Mouse (Mus musculus) forebrain, embryonic 10.5 days (tissue): ENCODE results near the gene Sowaha. TPM values are rescaled to one million over a fixed set of nuclear protein-coding genes. Genes with fewer than 3 reads are reported as not detected.
A peak's percentile ranks its signal among the peaks of the same experiment; 100 is the strongest.

Source experiments
- DNase-seq: peaks from one replicate; pipeline ENCODE4 v3.0.0-alpha.2; 2017; ENCODE audit warnings: low spot score; ENCODE audit errors: extremely low spot score
- H3K27ac ChIP-seq: fragments of 300-500 bp; sonication (generic); 2 replicates; pipeline ENCODE4 v1.5.1; 2016; ENCODE audit warnings: mild to moderate bottlenecking
- H3K27me3 ChIP-seq: fragments of 300-500 bp; sonication (generic); 2 replicates; pipeline ENCODE4 v1.6.1; 2016; ENCODE audit warnings: mild to moderate bottlenecking; ENCODE audit not compliant: poor library complexity, severe bottlenecking
- H3K36me3 ChIP-seq: fragments of 300-500 bp; sonication (generic); replicated peaks from 2 replicates; pipeline ENCODE4 v1.6.1; 2016; ENCODE audit warnings: mild to moderate bottlenecking, moderate library complexity
- H3K4me1 ChIP-seq: fragments of 300-500 bp; sonication (generic); 2 replicates; pipeline ENCODE4 v1.6.1; 2016
- H3K4me3 ChIP-seq: fragments of 300-500 bp; sonication (generic); 2 replicates; pipeline ENCODE4 v1.5.1; 2016; ENCODE audit warnings: mild to moderate bottlenecking, moderate library complexity
- H3K9me3 ChIP-seq: fragments of 300-500 bp; sonication (generic); 2 replicates; pipeline ENCODE4 v1.6.1; 2016; ENCODE audit warnings: mild to moderate bottlenecking, moderate library complexity
- WGBS: fragments of 180-500 bp; shearing (Covaris S2); methylation state at CpG from one replicate; pipeline ENCODE4 v1.1.7; 2016; 5-methylcytosine and 5-hydroxymethylcytosine counted together
- polyA plus RNA-seq: library from polyadenylated mRNA; unstranded; fragments of >200 nt; fragmentation: Nextera tagmentation; extraction: Ambion mirVana; gene quantifications from 2 replicates; pipeline ENCODE4 v1.2.1, GENCODE M21; 2016

The Sowaha gene
- 0.46 and 0.97 TPM in 2 replicates for polyA plus RNA-seq

DNA sequence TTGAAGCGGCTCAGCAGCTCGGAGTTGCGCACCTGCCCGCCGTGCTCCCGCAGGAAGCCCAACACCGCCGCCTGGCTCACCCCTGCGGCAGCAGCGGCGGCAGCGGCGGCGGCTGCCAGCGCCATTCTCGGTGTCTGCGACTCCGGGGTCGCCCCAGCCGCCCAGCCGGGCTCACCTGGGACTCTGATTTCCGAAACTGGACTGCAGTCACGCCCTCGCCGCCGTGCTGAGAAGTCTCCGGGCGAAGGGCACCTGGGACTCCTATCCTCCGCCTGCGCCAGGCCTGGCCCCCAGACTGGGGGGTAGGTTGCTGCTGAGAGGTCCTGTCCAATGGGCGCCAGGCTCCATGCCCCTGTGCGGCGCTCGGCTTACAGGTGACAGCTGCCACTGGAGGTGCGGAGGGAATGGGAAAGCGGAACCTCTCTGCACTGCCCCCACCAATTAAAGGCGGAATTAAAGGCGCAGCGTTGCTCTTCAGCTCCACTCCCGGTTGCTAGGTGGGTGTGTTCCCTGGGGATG, at the start of gene Sowaha, which contains the start of gene Gm9945:
Gene Sowaha, minus strand, starts transcription at position 492 of the 519 bp plus-strand sequence.
Gene Gm9945, plus strand, starts transcription at position 384 of the 519 bp plus-strand sequence.
- Histone ChIP-seq H3K4me3 (peak within 1 kb of the TSS; percentile 54), H3K36me3 (peaks cover 4% of the 10 kb centered on the region; the same call in 1 of the 2 replicates), H3K27me3 (peaks cover 89% of the 10 kb centered on the region), H3K4me1 (peaks cover 39% of the 10 kb centered on the region), H3K9me3 (peaks cover 11% of the 10 kb centered on the region; the same call in 1 of the 2 replicates), H3K27ac (peak within 1 kb of the TSS; percentile 48)
- DNase-seq = no peak
- WGBS = 4% methylated on average over 40 of the region's 40 CpGs

DNA sequence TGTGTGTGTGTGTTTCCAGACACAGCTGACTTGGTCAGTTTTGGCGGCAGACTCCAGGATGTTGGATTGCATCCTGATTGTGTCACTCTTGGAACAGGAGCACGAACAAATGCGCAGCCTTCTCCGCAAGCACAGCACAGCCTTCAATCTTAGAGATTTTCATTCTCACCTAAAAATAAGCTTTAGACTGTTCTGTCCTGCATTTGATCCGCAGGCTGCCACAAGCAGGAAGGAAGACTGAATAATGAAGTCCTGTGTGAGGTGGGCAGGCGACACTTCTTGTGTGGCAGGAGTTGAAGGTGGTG, 49.1 kb upstream of the Sowaha start:
- H3K27me3 ChIP-seq = no peaks in the 10 kb centered on the region
- WGBS = 84% methylated on average over 6 of the region's 6 CpGs
- DNase-seq = no peak
- H3K9me3 ChIP-seq = no peaks in the 10 kb centered on the region
- peaks cover 45% of the 10 kb centered on the region for H3K4me1 ChIP-seq
- peak overlapping the region; percentile 16; the same call in 1 of the 2 replicates for H3K27ac ChIP-seq
- H3K36me3 ChIP-seq = peaks cover 22% of the 10 kb centered on the region
- H3K4me3 ChIP-seq = no peak overlapping the region

DNA sequence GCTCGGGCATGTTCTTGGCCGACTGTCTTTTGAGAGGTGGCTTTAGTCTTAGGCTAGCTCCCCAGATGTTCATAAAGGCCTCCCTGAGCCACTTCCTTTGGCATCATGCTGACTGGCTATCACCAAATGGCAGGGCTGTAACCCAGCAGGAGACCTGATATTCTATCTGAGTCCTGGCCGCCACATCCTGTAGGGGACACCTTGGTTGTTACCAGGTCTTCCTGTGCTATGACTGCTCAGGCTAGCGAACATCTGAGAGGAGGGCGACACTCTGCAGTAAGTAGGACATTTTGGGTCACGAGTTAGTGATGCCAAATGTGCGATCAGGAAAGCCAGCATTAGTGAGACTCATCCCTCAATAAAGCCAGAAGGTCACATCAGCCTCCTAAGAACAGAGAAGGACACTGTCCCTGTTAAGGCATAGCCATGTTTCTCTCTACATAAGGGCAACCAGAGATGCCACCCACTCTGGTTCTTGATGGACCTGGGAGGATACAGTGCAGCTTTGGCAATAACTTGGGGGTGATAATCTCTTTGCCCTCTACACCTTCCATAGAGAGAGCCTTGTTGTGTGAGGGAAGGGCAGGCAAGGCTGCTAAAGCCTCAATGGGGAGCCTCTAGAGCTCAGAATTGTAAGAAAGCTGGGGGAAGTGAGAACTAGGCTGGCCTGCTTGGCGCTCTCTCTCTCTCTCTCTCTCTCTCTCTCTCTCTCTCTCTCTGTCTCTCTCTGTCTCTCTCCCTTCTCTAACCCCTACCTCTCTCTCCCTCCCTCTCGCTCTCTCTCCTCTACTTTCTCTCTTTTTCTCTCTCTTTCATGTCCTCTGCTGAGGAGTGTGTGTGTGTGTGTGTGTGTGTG, 48.6 kb upstream of the Sowaha start:
- Histone ChIP-seq H3K4me3 (no peak overlapping the region), H3K27me3 (no peaks in the 10 kb centered on the region), H3K9me3 (no peaks in the 10 kb centered on the region), H3K4me1 (peaks cover 51% of the 10 kb centered on the region), H3K27ac (0 out of 2 replicates have a peak overlapping the region, but pooled peaks have one; percentile 16), H3K36me3 (peaks cover 16% of the 10 kb centered on the region)
- WGBS = 84% methylated on average over 9 of the region's 9 CpGs
- DNase-seq = no peak

DNA sequence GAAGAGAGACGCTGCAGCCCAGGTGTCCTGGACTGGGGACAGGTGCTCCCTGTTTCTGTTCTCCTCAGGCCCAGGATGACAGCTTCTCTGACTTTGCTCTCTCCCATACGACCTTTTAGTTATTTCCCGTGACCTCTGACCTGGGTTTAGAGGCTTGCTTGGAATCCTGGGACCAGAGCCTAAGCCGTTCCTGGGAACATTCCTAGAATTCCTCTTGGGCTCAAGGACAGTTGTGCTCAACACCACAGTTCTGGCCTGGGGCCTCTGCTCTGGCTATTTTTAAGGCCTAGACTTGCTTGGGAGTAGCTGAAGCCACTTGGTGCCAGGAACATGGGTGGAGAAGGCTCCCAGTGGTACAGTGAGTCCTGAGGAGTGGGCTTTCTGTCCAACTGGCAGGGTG, 45.4 kb upstream of the Sowaha start:
- WGBS = 38% methylated on average over 4 of the region's 4 CpGs
- Histone ChIP-seq H3K4me3 (no peak overlapping the region), H3K9me3 (no peaks in the 10 kb centered on the region), H3K27ac (peak overlapping the region; percentile 60), H3K4me1 (peaks cover 76% of the 10 kb centered on the region), H3K36me3 (no peaks in the 10 kb centered on the region), H3K27me3 (no peaks in the 10 kb centered on the region)
- DNase-seq = no peak

DNA sequence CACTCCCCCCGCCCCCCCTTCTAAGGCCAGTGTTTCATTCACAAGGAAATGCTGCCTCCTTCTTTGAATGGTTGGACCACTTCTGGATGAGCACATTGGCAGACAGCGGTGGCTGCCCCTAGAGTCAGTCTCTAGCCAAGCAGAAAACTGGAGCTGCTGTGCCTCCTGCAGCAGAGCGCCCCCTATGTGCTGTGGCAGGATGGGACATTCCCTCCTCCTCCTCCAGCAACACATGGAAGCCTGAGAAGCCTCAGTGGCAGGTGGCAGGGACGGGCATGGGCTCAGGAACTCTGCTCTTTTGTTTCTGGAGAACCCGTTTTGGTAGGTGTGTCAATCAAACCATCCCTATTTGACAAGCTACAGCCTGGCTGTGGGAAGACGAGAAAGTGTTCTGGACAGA, 44.8 kb upstream of the Sowaha start:
- Histone ChIP-seq H3K9me3 (no peaks in the 10 kb centered on the region), H3K27me3 (no peaks in the 10 kb centered on the region), H3K36me3 (no peaks in the 10 kb centered on the region), H3K4me3 (no peak overlapping the region), H3K4me1 (peaks cover 81% of the 10 kb centered on the region), H3K27ac (peak overlapping the region; percentile 60)
- DNase-seq = no peak
- WGBS = 66% methylated on average over 6 of the region's 6 CpGs

DNA sequence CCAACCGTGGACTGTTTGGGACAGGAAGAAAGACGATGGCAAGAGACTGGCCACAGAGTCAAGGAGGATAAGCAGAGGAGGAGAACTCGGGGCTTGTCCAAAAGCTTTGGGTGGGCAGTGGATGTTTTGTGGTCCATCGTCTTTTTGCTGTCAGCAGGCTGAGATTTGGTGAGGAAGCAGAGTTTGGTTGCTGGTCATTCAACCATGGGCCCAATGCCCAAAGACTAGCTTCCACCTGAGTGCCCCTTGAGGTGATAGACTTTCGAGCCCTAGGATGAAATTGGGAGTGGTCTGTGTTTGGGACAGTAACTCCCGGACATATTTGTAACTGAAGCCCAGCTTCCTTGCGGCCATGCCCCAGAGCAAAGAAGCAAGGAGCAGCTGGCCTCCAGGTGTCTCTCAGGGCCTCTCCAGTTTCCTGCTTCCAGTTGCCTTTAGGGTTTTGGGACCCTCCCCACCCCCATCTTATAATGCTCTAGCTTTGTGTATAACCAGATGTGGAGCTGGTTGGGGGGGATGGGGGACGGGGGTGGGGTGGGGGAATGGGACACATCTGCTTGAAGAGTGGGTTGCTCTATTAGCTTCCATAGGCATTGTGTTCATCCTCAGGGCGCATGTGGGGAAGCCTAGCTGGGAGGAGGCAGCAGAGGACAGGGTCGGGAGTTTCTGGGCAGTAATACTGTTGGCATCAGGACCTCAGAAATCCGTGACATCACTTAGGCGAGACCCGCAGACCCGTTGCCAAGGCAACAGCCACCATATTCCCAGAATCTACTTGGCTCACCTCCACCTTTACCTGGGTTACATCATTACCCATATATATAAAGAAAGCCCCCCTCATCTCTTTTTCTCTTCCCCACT, 43.7 kb upstream of the Sowaha start:
- no peak for DNase-seq
- no peak overlapping the region for H3K4me3 ChIP-seq
- H3K36me3 ChIP-seq = no peaks in the 10 kb centered on the region

DNA sequence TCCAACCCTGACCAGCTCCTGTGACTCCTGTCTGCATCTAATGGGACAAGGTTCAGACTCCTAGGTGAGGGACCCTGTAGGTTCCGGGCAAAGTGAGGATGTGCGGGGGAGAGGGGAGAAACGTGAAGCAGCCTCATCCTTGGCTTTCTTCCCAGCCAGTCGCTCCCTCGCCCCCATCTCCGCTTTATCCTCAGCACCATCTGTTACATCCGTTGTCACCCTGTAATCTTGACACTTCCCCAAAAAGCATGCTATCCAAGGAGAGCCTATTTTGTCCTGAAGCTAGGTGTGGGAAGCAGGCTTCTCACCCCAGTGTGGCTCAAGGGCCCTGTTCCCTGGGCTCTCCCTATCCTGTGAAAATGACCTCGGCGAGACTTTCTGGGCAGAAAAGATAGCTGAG, 42.9 kb upstream of the Sowaha start:
- H3K4me1 ChIP-seq = peaks cover 76% of the 10 kb centered on the region
- H3K4me3 ChIP-seq = no peak overlapping the region
- H3K9me3 ChIP-seq = no peaks in the 10 kb centered on the region
- no peak overlapping the region for H3K27ac ChIP-seq
- DNase-seq = no peak
- H3K27me3 ChIP-seq = peaks cover 15% of the 10 kb centered on the region
- H3K36me3 ChIP-seq = no peaks in the 10 kb centered on the region
- WGBS = 86% methylated on average over 9 of the region's 9 CpGs

More for the DNA sequence above, 43.7 kb upstream of the Sowaha start:
- WGBS = 84% methylated on average over 14 of the region's 14 CpGs
- H3K27me3 ChIP-seq = peaks cover 7% of the 10 kb centered on the region
- H3K9me3 ChIP-seq = no peaks in the 10 kb centered on the region
- H3K27ac ChIP-seq = peak overlapping the region; percentile 37; the same call in 1 of the 2 replicates
- peaks cover 80% of the 10 kb centered on the region for H3K4me1 ChIP-seq

DNA sequence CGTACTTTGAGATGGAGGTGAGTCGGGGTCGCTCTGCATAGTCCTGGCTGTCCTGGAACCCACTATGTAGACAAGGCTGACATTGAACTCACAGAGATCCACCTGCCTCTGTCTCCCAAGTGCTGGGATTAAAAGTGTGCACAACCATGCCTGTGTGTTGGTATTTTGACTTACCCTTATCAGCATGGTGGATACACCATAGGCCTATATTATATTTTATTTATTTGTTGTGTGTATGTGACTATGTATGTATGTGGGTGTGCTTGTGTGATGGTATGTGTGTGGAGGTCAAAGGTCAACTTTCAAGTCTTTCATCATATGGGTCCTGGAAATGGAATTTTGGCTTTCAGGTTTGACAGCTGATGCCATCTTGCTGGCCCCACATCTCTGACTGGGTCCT, 42.3 kb upstream of the Sowaha start:
- 94% methylated on average over 3 of the region's 3 CpGs for WGBS
- peaks cover 21% of the 10 kb centered on the region for H3K27me3 ChIP-seq
- H3K9me3 ChIP-seq = no peaks in the 10 kb centered on the region

DNA sequence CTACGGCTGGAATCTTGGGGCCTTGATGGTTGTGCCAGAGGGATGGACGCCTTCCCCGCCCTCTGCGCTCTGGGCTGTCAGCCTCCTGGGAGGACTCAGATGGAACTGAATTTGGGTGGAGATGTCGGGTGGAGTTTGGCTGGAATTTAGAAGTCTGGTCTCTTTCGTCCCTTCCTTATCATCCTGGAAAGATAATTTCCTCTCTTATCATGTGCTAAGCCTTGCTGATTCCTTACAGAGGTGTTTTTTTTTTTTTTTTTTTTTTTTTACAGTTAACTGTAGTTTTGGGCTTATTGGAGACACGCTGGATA, 41.7 kb upstream of the Sowaha start:
- H3K9me3 ChIP-seq = no peaks in the 10 kb centered on the region
- 90% methylated on average over 7 of the region's 7 CpGs for WGBS
- H3K27me3 ChIP-seq = peaks cover 23% of the 10 kb centered on the region
- H3K4me3 ChIP-seq = peak overlapping the region; percentile 94
- H3K36me3 ChIP-seq = no peaks in the 10 kb centered on the region
- H3K4me1 ChIP-seq = peaks cover 80% of the 10 kb centered on the region
- H3K27ac ChIP-seq = no peak overlapping the region
- DNase-seq = no peak

More for the DNA sequence above, 42.3 kb upstream of the Sowaha start:
- Histone ChIP-seq H3K27ac (no peak overlapping the region), H3K4me3 (no peak overlapping the region), H3K36me3 (no peaks in the 10 kb centered on the region), H3K4me1 (peaks cover 74% of the 10 kb centered on the region)
- DNase-seq = no peak

DNA sequence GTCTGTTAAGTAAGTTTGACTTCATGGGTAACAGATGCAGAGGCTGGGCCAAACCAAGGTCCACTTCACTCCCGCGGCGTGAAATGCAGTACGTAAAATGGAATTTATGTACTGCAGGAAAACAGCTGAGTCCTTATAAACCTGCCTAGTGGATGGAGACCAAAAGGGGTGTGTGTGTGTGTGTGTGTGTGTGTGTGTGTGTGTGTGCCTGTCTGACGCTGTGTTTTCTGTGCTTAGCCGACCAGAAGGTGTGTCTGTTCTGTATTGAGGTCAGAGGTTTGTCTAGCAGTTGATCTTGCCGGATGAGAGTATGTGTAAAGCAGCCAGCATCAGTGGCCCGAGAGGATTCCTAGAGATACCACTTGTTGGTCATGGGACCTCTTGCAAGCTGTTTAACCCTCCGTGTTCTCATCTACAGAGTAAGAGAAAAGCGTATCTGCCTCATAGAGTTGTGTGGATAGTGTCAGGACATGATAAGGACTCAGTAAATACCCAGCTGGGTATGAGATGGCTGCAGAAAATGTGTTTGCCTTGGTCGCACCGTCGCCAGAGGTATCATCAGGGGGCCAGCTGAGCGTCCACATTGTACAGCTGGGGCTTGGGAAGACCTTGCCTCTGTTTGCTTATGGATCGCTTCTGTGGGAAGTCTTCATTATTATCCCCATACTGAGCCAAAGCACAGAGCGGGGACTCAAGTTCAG, 41.2 kb upstream of the Sowaha start:
- H3K27me3 ChIP-seq = peaks cover 23% of the 10 kb centered on the region
- DNase-seq = no peak
- H3K4me3 ChIP-seq = peak overlapping the region; percentile 94
- no peaks in the 10 kb centered on the region for H3K9me3 ChIP-seq
- H3K27ac ChIP-seq = 0 out of 2 replicates have a peak overlapping the region, but pooled peaks have one; percentile 2
- WGBS = 65% methylated on average over 16 of the region's 16 CpGs
- H3K4me1 ChIP-seq = peaks cover 78% of the 10 kb centered on the region
- H3K36me3 ChIP-seq = no peaks in the 10 kb centered on the region

DNA sequence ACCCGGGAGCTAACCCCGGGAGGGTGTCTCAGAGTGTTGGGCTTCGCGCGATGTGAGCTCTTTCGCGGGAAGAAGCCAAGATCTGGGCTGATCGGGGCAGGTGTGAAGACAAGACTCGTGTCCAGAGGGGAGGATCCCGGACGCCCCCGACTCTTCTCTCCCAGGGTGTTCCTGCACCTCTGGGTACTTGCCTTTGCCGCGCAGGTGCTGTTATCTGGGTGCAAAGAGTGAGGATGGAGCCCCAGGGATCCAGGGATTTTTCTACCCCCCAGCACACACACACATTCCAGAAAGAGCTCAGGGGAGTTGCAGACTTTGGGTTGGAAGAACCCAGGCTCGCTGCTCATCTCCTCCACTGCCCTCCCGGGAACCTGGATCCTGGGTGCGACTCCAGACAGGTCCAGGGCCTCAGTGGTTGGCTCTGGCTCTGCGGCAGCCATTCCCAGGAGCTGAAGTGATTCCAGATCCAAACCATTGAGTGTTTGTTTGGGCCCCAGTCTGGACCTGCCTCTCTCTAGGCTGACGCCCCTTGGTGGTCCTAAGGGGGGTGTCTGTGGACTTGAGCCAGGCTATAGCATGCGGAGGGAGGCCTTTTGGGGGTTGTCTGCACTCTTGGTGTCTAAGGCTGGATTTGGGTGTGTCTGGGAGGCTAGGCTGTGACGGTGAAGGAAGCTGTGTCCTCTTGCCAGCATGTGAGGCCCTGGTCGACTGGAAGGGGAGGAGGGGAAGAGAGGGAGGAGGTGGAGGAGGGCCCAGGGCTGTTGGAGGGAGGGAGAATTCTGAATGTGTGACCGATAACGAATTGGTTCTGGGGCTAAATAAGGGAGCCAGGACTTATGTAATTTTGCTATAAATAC, 40.3 kb upstream of the Sowaha start:
- Histone ChIP-seq H3K27ac (peak overlapping the region; percentile 93), H3K9me3 (no peaks in the 10 kb centered on the region), H3K4me3 (peak overlapping the region; percentile 94), H3K4me1 (peaks cover 69% of the 10 kb centered on the region), H3K36me3 (no peaks in the 10 kb centered on the region), H3K27me3 (peaks cover 23% of the 10 kb centered on the region)
- 3% methylated on average over 24 of the region's 24 CpGs for WGBS
- DNase-seq = peak; percentile 51
